Mouse (Mus musculus) urinary bladder, adult 2 months (tissue): ENCODE measurements around the gene Il10ra. TPM values are rescaled to one million over a fixed set of nuclear protein-coding genes. Genes with fewer than 3 reads are reported as not detected.

Experiments
- DNase-seq: peaks from one replicate; pipeline ENCODE4 v3.0.0; 2022; ENCODE audit warnings: low spot score
- polyA plus RNA-seq: library from polyadenylated mRNA; depleted of rRNA; stranded (reverse); fragments of >200 nt; gene quantifications from 2 replicates; pipeline ENCODE4 v1.2.3, GENCODE M21; 2012; rRNA removed

The Il10ra gene
- polyA plus RNA-seq, result 5.1 and 5.3 TPM in 2 replicates

GRCm38 (mm10) chr9:45268597-45269325 is at the start of gene Il10ra:
Gene Il10ra (minus strand): TSS chr9:45269149.
- peak; percentile 30 for DNase-seq

DNA sequence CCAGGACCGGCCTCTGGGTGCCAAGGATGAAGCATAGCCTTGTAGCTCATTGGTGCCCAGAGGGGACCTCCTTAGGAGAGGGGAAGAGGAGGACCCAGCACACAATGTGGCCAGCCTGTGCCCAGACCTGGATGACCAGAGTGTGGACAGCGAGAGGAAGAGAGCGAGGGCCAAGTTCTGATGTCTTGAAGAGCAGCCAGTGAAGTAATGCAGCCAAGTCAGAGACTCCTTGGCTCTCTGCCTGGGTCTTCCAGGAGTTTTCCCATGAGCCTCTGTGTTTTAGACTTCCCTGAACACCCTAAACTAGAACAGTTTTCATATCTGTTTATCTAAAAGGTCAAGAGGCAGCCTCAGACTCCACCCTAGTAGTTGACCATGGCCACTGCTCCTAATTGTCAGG is 48.7 kb upstream of the Il10ra start:
- DNase-seq, result no peak

DNA sequence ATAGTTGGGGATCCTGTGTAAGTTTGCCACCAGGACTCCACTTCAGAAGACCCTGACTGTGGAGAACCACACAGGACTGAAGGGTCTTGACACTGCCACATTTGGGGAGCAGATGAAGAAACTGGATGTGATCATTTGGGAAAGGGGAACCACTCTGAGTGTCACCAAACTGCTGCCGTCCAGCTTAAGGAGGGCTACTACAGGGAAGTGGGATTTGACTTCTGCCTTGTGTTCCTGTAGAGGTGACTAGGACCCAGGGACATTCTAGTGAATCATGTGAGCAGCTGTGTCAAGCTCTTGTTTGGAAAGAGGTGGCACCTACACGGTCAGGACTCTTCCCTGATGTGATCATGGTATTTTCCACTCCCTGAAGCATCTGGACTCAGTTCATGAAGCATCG is 45.0 kb upstream of the Il10ra start:
- DNase-seq, result no peak

DNA sequence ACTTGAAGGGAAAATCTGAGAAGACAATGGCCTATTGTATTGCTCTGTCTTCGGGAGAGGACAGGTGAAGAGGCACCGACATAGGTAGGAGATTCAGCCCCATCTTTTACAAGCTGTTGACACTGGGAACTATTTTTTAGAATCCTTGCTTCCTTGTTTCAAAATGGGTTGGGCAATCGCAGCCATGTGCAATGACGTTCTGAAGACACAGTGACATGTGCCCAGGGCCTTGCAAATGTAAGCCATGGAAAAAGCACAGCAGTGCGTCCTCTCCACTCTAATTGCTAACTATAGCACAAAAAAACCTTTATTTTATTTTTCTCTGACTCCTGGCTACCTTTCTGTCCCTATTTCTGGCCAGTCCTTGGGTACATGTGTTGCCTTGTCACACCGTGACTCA is 42.9 kb upstream of the Il10ra start:
- no peak for DNase-seq

- DNase-seq, result no peak
Observed at GRCm38 (mm10) chr9:45308521-45308920, 39.6 kb upstream of the Il10ra start.

- no peak for DNase-seq
Observed at GRCm38 (mm10) chr9:45306746-45307410, 37.9 kb upstream of the Il10ra start.

GRCm38 (mm10) chr9:45301771-45302170 is 32.8 kb upstream of the Il10ra start:
- DNase-seq, result no peak

GRCm38 (mm10) chr9:45300422-45301104 is 31.6 kb upstream of the Il10ra start:
- DNase-seq, result peak; percentile 87

GRCm38 (mm10) chr9:45299231-45300006 is 30.5 kb upstream of the Il10ra start:
- no peak for DNase-seq

- no peak for DNase-seq
Observed at GRCm38 (mm10) chr9:45294210-45295011, 25.5 kb upstream of the Il10ra start.

- DNase-seq, result no peak
Observed at GRCm38 (mm10) chr9:45291481-45292168, 22.7 kb upstream of the Il10ra start.

GRCm38 (mm10) chr9:45282466-45282865 is 13.5 kb upstream of the Il10ra start:
- no peak for DNase-seq

GRCm38 (mm10) chr9:45280891-45281290 is 11.9 kb upstream of the Il10ra start:
- DNase-seq, result no peak

GRCm38 (mm10) chr9:45280059-45280458 is 11.1 kb upstream of the Il10ra start:
- no peak for DNase-seq

DNA sequence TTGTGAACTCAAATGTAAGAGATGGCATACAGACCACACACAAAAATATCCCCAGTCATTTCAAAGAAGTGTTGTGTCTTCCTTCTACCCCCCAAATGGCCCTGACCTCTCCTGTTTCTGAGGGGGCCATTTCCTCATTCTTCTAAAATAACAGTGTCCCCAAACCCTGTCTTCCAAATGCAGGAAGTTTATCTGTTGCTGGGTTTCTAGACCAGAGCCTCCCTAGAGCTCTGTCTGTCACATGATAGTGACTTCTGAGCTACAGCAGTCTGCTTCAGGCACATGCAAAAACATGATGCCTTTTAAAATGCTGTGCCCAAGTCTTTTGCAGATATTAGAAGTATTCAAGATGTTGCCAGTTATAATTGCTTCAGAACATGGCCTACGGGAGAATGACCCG is 5.7 kb upstream of the Il10ra start:
- DNase-seq, result no peak

DNA sequence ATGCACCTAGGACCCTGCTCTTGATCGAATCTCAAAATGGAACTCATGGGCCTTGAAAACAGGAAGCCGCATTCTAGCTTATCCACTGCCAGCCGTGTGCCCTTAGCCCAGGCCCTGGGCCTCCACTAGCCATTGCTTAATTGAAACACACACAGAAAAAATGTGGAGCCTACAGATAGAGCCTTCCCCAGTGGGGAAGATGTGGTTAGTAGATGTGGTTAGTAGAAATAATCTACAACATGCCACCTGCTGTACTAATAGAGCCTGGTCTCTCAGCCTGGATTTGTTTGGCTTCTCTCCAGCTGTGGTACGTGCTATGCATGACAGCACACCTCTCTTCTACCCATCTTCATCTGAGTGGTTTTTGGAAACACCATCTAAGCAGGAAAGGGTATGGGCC is 5.3 kb upstream of the Il10ra start:
- DNase-seq, result no peak

GRCm38 (mm10) chr9:45272213-45272612 is 3.3 kb upstream of the Il10ra start:
- DNase-seq, result no peak

GRCm38 (mm10) chr9:45268079-45268478 is 870 bp downstream of the Il10ra start:
- DNase-seq, result no peak

DNA sequence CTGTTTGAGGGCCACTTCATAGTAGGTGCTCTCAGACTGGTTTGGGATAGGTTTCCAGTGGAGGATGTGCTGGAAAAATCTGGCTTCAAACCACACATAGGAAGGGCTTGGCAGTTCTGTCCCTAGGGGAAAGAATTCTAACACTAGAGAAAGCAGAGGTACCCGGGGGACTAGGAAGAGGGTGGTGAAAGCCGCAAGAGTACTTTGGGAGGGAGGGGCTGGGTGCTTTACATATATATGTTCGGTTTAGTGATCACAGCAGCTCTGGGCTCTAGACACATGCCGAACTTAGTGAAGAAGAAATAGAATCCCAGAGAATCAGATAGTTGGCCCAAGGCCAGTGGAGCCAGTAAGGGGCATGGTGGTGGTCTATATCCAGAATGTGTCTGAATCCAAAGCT is 1.9 kb downstream of the Il10ra start:
- no peak for DNase-seq

DNA sequence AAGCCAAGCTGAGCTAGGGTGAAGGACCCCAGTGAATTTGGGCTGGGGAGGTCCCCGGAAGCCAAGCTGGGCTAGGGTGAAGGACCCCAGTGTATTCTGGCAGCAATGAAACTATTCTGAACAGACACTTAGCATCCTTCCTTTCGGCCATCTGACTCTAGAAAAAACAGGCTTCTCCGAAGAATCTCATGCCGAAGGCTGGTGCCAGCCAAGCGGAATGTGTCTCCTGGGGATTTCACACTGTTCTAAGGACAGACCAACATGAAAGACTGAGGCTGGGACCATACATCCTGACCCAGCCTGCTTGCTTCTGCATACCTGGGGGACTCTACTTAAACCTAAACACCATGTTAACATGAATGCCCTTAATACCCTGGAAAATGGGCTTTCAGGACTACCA is 7.1 kb downstream of the Il10ra start:
- DNase-seq, result no peak

DNA sequence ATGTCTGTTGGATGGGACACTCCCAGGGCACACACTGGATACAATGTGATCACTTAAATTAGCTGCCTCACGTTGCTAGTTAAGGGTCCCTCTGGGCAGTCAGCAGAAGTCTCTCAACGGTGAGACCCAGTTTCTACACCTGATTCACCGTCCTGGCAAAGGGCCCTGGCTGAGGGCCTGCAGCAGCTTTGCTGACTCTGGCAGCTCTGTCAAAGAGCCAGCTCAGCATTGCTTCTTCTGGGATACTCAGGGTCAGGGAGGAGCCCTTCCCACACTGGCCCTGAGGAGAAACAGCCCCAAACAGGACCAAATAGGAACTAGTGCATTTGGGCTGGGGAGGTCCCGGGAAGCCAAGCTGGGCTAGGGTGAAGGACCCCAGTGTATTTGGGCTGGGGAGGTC is 7.5 kb downstream of the Il10ra start:
- no peak for DNase-seq
